Mouse (Mus musculus): ENCODE measurements around the gene Phlda1.

- TF ChIP-seq GATA1 (IDR thresholded peaks at IDR 0.05; ENCODE audit: borderline replicate concordance, low read length) (no peak), FLI1 (IDR thresholded peaks at IDR 0.05; ENCODE audit: low read length) (no peak)
Measured at GRCm38 (mm10) chr10:111512036-111512568, 6.0 kb downstream of the Phlda1 start.
